Mouse (Mus musculus) erythroblast, embryonic 14.5 days (primary cell): ENCODE data around the gene Pycr2.

Source experiments
- GATA1 ChIP-seq: IDR thresholded peaks from 2 replicates; pipeline ENCODE4 v1.6.1; 2012; ENCODE audit warnings: low read length, inconsistent platforms, mixed read lengths
- TAL1 ChIP-seq: IDR thresholded peaks from 3 replicates; pipeline ENCODE4 v1.6.1; 2012; ENCODE audit warnings: low read length, inconsistent platforms, mixed read lengths

DNA sequence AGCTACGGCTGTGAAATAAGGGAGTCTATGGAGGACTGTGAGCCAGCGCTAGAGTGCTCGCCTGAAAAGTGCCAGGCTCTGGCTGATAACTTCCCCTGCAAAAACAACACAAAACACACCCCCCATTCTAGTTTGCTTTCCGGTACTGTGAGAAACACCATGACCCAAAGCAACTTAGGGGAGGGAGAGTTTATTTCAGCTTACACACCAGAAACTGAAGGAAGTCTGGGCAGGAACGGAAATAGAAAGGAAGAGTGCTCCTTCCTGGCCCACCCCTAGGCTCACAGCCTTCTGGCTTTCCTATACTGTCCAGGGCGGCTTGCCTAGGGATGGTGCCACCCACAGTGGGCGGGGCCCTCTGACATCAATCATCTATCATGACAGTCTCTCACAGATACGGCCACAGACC is 52.9 kb downstream of the Pycr2 start:
- TF ChIP-seq TAL1 (no peak), GATA1 (no peak)
